Mouse (Mus musculus): ENCODE data around the gene Fxyd1. TPM values are rescaled to one million over a fixed set of nuclear protein-coding genes. Genes with fewer than 3 reads are reported as not detected.

Fxyd1 gene
- total and polyA plus RNA-seq, 2 experiments: 127 to 1,555 TPM

GRCm38 (mm10) chr7:31034789-31035188 lies 22.2 kb downstream of the Fxyd1 start:
- H3K27me3 ChIP-seq (ENCODE audit: control insufficient read depth, insufficient read depth, low read length): no peaks in the 10 kb centered on the region
- TF ChIP-seq CTCF (IDR thresholded peaks at IDR 0.05; ENCODE audit: low read depth, low read length) (peak; percentile 72), POLR2A (IDR thresholded peaks at IDR 0.05; ENCODE audit: extremely low read depth, insufficient read depth, low read length) (no peak)
- no peak overlapping the region for H3K9ac ChIP-seq (ENCODE audit: low read depth, low read length)
- no peaks in the 10 kb centered on the region for H3K36me3 ChIP-seq (ENCODE audit: control insufficient read depth, insufficient read depth, low read length)
- H3K27ac ChIP-seq (replicated peaks; ENCODE audit: insufficient read depth, low read depth, low read length): no peak overlapping the region
- DNase-seq (ENCODE audit: extremely low read depth, low read depth, low spot score): peak; percentile 18
- H3K4me1 ChIP-seq (ENCODE audit: control insufficient read depth, insufficient read depth, low read length): no peaks in the 10 kb centered on the region
- no peak overlapping the region for H3K4me3 ChIP-seq (ENCODE audit: insufficient read depth, low read depth, low read length)
- WGBS: 68% methylated on average over 11 of the region's 11 CpGs
- no peaks in the 10 kb centered on the region for H3K79me2 ChIP-seq (ENCODE audit: control insufficient read depth, insufficient read depth, low read length)

DNA sequence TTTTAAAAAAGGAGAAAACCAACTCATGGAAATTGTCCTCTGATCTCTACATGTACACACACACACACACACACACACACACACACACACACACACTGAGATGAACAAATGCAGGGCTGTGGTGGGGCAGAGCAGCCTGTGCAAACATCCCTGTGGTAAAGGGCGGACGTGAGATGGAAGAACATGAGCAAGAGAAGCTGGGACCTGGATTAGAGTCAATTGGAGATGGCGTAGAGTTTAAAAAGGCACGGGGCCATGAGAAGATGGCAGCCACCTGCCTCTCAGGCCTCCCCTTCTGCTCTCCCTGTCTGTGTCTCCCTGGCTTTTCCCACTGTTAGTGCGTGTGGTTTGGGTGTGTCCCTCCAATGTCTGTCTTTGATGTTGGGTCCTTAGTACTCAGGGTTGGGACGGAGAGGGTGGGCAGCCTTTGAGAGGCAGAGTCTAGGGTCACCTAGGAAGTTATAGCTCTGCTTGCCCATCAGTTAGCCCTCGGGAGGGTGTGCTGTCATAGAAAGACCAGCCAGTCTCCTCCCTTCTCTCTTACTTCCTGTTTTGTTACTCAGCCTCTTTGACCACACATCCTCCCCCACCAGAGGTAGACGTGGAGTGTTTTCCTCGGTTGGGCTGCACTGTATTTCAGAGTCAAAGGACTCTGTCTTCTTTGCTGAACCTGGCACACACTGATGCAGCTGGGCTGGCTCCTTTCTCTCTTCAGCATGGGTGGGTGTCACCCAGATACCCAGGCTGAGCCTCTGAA lies 23.4 kb downstream of the Fxyd1 start:
- no peaks in the 10 kb centered on the region for H3K79me2 ChIP-seq (ENCODE audit: control insufficient read depth, insufficient read depth, low read length)
- no peak for DNase-seq (ENCODE audit: extremely low read depth, low read depth, low spot score)
- H3K27ac ChIP-seq (replicated peaks; ENCODE audit: insufficient read depth, low read depth, low read length): no peak overlapping the region
- H3K27me3 ChIP-seq (ENCODE audit: control insufficient read depth, insufficient read depth, low read length): no peaks in the 10 kb centered on the region
- no peak overlapping the region for H3K4me3 ChIP-seq (ENCODE audit: insufficient read depth, low read depth, low read length)
- no peak overlapping the region for H3K9ac ChIP-seq (ENCODE audit: low read depth, low read length)
- no peaks in the 10 kb centered on the region for H3K36me3 ChIP-seq (ENCODE audit: control insufficient read depth, insufficient read depth, low read length)
- H3K4me1 ChIP-seq (ENCODE audit: control insufficient read depth, insufficient read depth, low read length): no peaks in the 10 kb centered on the region
- WGBS: 69% methylated on average over 9 of the region's 9 CpGs
- TF ChIP-seq POLR2A (IDR thresholded peaks at IDR 0.05; ENCODE audit: extremely low read depth, insufficient read depth, low read length) (no peak), CTCF (IDR thresholded peaks at IDR 0.05; ENCODE audit: low read depth, low read length) (no peak)

- peak; percentile 39 for DNase-seq (ENCODE audit: extremely low read depth, low read depth, low spot score)
- no peak overlapping the region for H3K27ac ChIP-seq (replicated peaks; ENCODE audit: insufficient read depth, low read depth, low read length)
- H3K27me3 ChIP-seq (ENCODE audit: control insufficient read depth, insufficient read depth, low read length): no peaks in the 10 kb centered on the region
- no peaks in the 10 kb centered on the region for H3K79me2 ChIP-seq (ENCODE audit: control insufficient read depth, insufficient read depth, low read length)
- no peak overlapping the region for H3K4me3 ChIP-seq (ENCODE audit: insufficient read depth, low read depth, low read length)
- WGBS: 65% methylated on average over 7 of the region's 7 CpGs
- no peak overlapping the region for H3K9ac ChIP-seq (ENCODE audit: low read depth, low read length)
- H3K36me3 ChIP-seq (ENCODE audit: control insufficient read depth, insufficient read depth, low read length): no peaks in the 10 kb centered on the region
- TF ChIP-seq POLR2A (IDR thresholded peaks at IDR 0.05; ENCODE audit: extremely low read depth, insufficient read depth, low read length): no peak
- H3K4me1 ChIP-seq (ENCODE audit: control insufficient read depth, insufficient read depth, low read length): no peaks in the 10 kb centered on the region
Observed at GRCm38 (mm10) chr7:31031731-31032130, 25.3 kb downstream of the Fxyd1 start.

DNA sequence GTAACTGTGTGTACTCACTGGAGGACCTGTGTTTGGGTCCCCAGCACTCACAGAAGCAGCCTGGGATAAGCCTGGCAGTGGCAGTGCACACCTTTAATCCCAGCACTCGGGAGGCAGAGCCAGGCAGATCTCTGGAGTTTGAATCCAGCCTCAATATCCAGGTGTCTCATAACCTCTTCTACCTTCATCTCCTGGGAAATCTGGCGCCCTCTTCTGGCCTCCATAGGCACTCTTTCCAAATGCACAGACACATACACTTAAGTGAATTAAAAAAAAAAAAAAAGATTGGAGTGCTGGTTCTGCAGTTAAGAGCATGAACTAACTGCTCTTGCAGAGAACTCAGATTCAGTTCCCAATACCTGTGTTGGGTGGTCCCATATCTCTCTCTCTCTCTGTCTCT lies 26.3 kb downstream of the Fxyd1 start:
- peak; percentile 31 for DNase-seq (ENCODE audit: extremely low read depth, low read depth, low spot score)
- Histone ChIP-seq H3K9ac (ENCODE audit: low read depth, low read length) (no peak overlapping the region), H3K27me3 (ENCODE audit: control insufficient read depth, insufficient read depth, low read length) (no peaks in the 10 kb centered on the region), H3K36me3 (ENCODE audit: control insufficient read depth, insufficient read depth, low read length) (no peaks in the 10 kb centered on the region), H3K79me2 (ENCODE audit: control insufficient read depth, insufficient read depth, low read length) (no peaks in the 10 kb centered on the region), H3K4me1 (ENCODE audit: control insufficient read depth, insufficient read depth, low read length) (no peaks in the 10 kb centered on the region), H3K4me3 (ENCODE audit: insufficient read depth, low read depth, low read length) (no peak overlapping the region), H3K27ac (replicated peaks; ENCODE audit: insufficient read depth, low read depth, low read length) (no peak overlapping the region)
- TF ChIP-seq POLR2A (IDR thresholded peaks at IDR 0.05; ENCODE audit: extremely low read depth, insufficient read depth, low read length) (no peak), CTCF (IDR thresholded peaks at IDR 0.05; ENCODE audit: low read depth, low read length) (0 out of 2 replicates have a peak, but pooled peaks have one; percentile 18)
- WGBS: 82% methylated on average over 2 of the region's 2 CpGs

- Histone ChIP-seq H3K4me3 (ENCODE audit: insufficient read depth, low read depth, low read length) (no peak overlapping the region), H3K9ac (ENCODE audit: low read depth, low read length) (no peak overlapping the region), H3K27me3 (ENCODE audit: control insufficient read depth, insufficient read depth, low read length) (no peaks in the 10 kb centered on the region), H3K4me1 (ENCODE audit: control insufficient read depth, insufficient read depth, low read length) (no peaks in the 10 kb centered on the region), H3K36me3 (ENCODE audit: control insufficient read depth, insufficient read depth, low read length) (no peaks in the 10 kb centered on the region), H3K79me2 (ENCODE audit: control insufficient read depth, insufficient read depth, low read length) (no peaks in the 10 kb centered on the region), H3K27ac (replicated peaks; ENCODE audit: insufficient read depth, low read depth, low read length) (no peak overlapping the region)
- 76% methylated on average over 8 of the region's 8 CpGs for WGBS
- DNase-seq (ENCODE audit: extremely low read depth, low read depth, low spot score): no peak
- TF ChIP-seq CTCF (IDR thresholded peaks at IDR 0.05; ENCODE audit: low read depth, low read length) (no peak), POLR2A (IDR thresholded peaks at IDR 0.05; ENCODE audit: extremely low read depth, insufficient read depth, low read length) (no peak)
Observed at GRCm38 (mm10) chr7:31028609-31029008, 28.4 kb downstream of the Fxyd1 start.
